Mouse (Mus musculus) gastrocnemius, postnatal 10 days (tissue): ENCODE measurements around the gene Strap. TPM values are rescaled to one million over a fixed set of nuclear protein-coding genes. Genes with fewer than 3 reads are reported as not detected.
A peak's percentile ranks its signal among the peaks of the same experiment; 100 is the strongest.

Experiments used
- DNase-seq: peaks from one replicate; pipeline ENCODE4 v3.0.0; 2021; ENCODE audit warnings: mixed read lengths
- total RNA-seq, 2 experiments: library from RNA; stranded (reverse); gene quantifications; 2 replicates each; pipeline ENCODE4 v1.2.3; 2021

Gene Strap
- total RNA-seq, 2 experiments from 2014 or later = 91.5 to 92.5 TPM

- DNase-seq = no peak
These were observed 12.5 kb upstream of the Strap start for GRCm38 (mm10) chr6:137722220-137722931.

DNA sequence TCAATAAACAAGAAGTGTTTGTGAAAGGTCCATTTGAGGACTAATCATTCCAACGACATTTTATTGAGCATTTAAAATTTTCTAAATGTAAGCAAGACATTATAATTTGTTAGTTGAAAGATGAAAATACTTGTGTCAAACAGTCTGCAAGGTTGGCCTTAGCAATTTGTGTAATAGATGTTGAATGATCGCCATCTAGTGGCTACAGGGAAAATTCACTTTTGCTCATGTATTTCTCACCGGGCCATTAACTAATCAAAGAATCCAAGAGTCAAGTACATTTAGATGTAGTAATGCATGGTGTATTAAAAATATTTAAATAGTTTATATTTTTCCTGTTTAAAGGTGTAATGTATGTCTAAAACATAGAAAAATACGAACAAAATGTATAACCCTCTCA is 11.0 kb upstream of the Strap start:
- no peak for DNase-seq

- DNase-seq = no peak
These were observed 425 bp upstream of the Strap start for GRCm38 (mm10) chr6:137734460-137734845.

- DNase-seq = no peak
These were observed 877 bp downstream of the Strap start for GRCm38 (mm10) chr6:137735671-137736238.

- DNase-seq = no peak
These were observed 6.1 kb downstream of the Strap start for GRCm38 (mm10) chr6:137740972-137741371.

DNA sequence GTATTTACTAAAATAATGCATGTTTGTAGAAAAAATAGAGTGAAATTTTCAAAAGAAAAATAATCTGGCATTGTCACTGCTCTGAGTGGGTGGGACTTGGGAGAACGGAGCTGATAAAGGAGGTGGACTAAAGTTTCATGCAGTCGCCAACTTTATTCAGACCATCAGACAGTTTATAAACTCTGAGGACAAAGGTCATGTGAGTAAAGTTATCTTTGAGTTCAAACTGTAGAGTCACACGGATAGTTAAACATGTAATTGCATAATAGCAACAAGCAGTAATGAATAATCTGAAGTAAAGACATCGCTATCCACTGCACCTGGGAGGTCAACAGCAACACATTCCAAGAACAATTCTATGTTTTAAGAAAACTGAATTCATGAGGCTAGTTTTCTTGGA is 9.8 kb downstream of the Strap start:
- no peak for DNase-seq

DNA sequence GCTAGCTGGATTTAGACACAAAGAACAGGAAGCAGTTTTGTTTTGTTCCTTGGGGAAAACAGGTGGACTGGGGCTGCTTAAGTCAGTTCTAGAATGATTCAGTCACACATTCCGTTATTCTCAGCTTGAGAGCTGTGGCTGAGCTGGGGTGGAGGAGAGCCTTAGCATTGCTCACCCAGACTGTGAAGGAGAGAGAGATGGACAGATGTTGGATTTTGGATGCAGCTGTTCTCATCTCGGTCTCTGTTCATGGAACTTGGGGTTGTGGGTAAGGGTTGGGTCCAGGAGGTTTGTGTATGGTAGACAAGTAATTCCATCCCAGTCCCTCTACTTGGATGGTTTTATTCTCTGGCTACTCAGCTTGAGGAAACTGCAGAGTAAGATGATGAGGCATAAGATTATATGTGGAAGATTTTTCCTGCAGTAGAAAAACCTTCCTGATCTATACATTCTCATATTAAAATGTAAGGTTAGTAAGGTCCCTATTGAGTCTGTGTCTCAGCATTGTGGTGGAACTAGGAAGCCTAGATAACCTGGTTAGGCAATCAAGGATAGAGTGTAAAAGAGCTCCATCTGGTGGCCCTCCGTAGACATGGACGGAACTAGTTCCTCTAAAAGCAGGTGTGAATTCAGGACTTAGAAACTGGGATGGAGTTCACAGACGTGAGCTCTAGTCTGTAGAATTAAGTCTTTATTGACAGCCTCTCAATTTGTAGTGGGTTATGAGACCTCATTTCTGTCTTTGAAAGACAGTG is 12.5 kb downstream of the Strap start:
- DNase-seq = no peak

GRCm38 (mm10) chr6:137751551-137752274 is 16.8 kb downstream of the Strap start:
- DNase-seq = no peak

GRCm38 (mm10) chr6:137752275-137752655 is 17.4 kb downstream of the Strap start:
- DNase-seq = no peak

- DNase-seq = peak; percentile 87
These were observed 19.4 kb downstream of the Strap start, which contains the start of gene Dera for GRCm38 (mm10) chr6:137754056-137754856. Gene Dera, plus strand, starts transcription at chr6:137754546.

GRCm38 (mm10) chr6:137754857-137755232 is 20.0 kb downstream of the Strap start:
- no peak for DNase-seq

DNA sequence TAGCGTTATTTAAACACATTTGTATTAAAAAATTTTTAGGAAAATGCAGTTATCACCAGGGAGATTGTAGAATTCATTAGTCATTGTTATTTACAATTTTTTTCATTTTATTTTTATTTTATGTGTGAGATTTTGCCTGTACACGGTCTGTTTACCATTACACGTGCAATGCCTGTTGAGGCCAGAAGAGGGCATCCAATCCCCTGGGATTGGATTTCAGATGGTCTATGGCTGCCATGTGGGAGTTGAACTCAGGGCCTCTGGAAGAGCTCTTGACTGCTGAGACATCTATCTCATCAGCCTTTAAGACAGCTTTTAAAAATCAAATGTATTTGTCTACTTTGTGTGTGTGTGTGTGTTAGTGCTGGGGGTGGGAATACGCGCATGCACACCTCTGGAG is 21.4 kb downstream of the Strap start:
- no peak for DNase-seq

DNA sequence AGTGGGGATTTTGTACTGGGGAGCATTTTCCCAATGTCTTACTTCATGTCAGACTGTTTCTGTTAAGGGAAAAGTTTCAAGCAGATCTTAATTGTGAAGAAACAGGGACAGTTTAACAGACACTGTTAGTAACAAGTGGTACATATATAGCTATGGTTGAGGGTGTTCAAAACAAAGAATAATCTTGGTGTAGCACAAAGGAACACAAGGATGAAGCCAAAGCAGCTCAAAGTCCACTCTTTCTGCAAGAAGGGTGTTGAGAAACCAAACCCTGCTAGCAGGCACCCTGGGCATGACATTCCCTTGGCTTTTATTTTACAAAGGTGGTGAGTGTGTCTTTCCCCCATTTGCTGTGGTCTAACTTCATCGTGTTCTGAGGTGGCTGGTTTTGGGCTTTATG is 23.0 kb downstream of the Strap start:
- no peak for DNase-seq

DNA sequence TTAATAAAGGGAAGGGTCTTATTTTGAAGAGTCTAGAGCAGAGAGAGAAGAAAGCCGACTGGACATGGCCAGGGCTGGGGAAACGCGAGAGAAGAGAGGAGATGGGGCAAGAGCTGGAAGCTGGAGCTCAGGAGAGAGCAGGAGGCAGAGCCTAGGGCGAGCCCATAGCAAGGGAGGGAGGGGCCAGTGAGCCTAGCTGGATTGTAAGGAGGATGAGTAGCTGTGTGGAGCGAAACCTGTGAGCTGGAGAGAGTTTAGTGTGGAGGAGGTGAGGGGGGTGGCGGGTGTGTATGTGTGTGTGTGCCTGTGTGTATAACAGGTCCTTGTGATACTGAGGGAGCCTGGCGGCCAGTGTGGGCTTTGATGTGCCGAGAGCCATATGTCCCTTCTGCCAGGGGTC is 24.8 kb downstream of the Strap start:
- DNase-seq = no peak

- no peak for DNase-seq
These were observed 26.1 kb downstream of the Strap start for GRCm38 (mm10) chr6:137760966-137761365.

- DNase-seq = no peak
These were observed 29.8 kb downstream of the Strap start for GRCm38 (mm10) chr6:137764572-137765210.

DNA sequence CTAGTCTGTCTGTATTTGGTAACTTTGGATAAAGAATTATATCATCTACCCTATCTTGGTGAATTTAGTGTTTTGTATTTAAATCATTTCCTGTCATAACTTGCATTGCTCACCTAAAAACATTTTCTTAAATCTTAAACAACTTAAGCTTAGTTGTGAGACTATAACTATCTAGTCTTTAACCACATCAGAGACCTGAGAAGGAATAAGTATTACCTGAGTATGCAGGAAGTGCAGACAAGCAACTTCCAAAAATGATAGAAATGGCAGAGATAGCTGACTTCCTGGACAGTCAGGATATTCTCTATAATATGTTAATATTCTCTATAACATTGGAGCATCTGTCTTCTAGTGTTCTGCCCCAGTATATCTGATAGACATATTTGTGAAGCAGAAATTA is 31.3 kb downstream of the Strap start:
- no peak for DNase-seq

GRCm38 (mm10) chr6:137771621-137772250 is 36.9 kb downstream of the Strap start:
- no peak for DNase-seq

DNA sequence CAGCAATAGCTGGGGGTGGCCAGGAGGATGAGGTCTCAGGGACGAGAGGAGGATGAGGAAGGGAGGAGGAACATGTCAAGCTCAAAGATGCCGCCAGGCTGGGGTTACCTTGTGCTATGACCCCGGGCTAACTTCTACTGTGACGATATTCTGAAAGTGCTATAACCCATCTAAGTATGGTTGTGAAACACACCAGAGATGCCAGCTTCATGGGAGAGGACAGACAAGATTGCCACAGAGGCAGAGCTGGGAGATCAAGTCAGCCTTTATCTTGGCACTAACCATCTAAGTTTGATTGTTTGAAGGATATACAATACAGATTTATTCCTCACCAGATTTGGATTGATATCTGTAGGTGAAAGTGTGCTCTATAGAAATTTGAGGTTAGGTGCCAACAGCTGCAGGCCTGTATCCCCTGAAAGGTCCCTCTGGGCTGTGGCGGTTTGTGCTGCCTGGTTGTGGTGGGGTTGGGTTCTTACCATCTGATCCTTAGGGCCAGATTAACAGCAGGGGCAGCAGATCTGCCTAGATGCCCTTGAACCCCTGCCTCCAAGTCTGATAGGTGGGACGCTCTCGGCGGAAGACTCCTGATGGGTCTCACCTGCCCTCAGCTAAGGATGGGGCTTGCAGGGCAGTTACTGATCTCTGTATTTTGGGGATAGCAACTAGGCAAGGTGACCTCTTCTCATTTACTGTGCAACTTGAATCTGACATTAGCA is 38.2 kb downstream of the Strap start:
- no peak for DNase-seq

- no peak for DNase-seq
These were observed 38.8 kb downstream of the Strap start for GRCm38 (mm10) chr6:137773637-137774028.
